Mouse (Mus musculus) liver, embryonic 11.5 days (tissue): ENCODE results near the gene Tbx15. TPM values are rescaled to one million over a fixed set of nuclear protein-coding genes. Genes with fewer than 3 reads are reported as not detected.

ENCODE experiments used
- ATAC-seq: fragments of 200-750 bp; cut with Nextera tagmentation; replicated peaks from 2 replicates; pipeline ENCODE4 v1.8.0; 2017; ENCODE audit warnings: moderate number of reproducible peaks, mild to moderate bottlenecking, moderate TSS enrichment, moderate library complexity; ENCODE audit not compliant: low FRiP score
- DNase-seq: peaks from one replicate; pipeline ENCODE4 v3.0.0-alpha.2; 2017; ENCODE audit warnings: low spot score
- H3K27ac ChIP-seq: fragments of 300-500 bp; sonication (generic); 2 replicates; pipeline ENCODE4 v1.5.1; 2014; ENCODE audit warnings: mild to moderate bottlenecking, low read depth, low read length, control low read depth
- H3K27me3 ChIP-seq: fragments of 300-500 bp; sonication (generic); replicated peaks from 2 replicates; pipeline ENCODE4 v1.6.1; 2014; ENCODE audit warnings: low read length, mixed read lengths; ENCODE audit not compliant: control insufficient read depth, insufficient read depth
- H3K36me3 ChIP-seq: fragments of 300-500 bp; sonication (generic); 2 replicates; pipeline ENCODE4 v1.6.1; 2014; ENCODE audit warnings: mild to moderate bottlenecking, low read length, moderate library complexity, mixed read lengths; ENCODE audit not compliant: control insufficient read depth, insufficient read depth
- H3K4me1 ChIP-seq: fragments of 300-500 bp; sonication (generic); replicated peaks from 2 replicates; pipeline ENCODE4 v1.6.1; 2014; ENCODE audit warnings: low read length, mixed read lengths; ENCODE audit not compliant: control insufficient read depth, insufficient read depth
- H3K4me2 ChIP-seq: fragments of 300-500 bp; sonication (generic); 2 replicates; pipeline ENCODE4 v1.6.1; 2014; ENCODE audit warnings: mild to moderate bottlenecking, control low read depth, moderate library complexity
- H3K4me3 ChIP-seq: fragments of 300-500 bp; sonication (generic); 2 replicates; pipeline ENCODE4 v1.5.1; 2014; ENCODE audit warnings: low read depth, low read length, control low read depth
- H3K9ac ChIP-seq: fragments of 300-500 bp; sonication (generic); 2 replicates; pipeline ENCODE4 v1.6.1; 2014; ENCODE audit warnings: low read depth, low read length, control low read depth
- H3K9me3 ChIP-seq: fragments of 300-500 bp; sonication (generic); 2 replicates; pipeline ENCODE4 v1.6.1; 2016; ENCODE audit warnings: low read length, inconsistent platforms, mixed read lengths; ENCODE audit not compliant: control insufficient read depth
- WGBS: fragments of 180-500 bp; shearing (Covaris S2); extraction: QIAGEN DNeasy Blood & Tissue Kit; methylation state at CpG from one replicate; pipeline ENCODE4 v1.1.7; 2014; 5-methylcytosine and 5-hydroxymethylcytosine counted together
- microRNA-seq: library from miRNA; unstranded; fragments of <30 nt; microRNA quantifications from one replicate; pipeline ENCODE4, GENCODE M21; 2017; ENCODE audit warnings: borderline number of aligned reads
- polyA plus RNA-seq: library from polyadenylated mRNA; unstranded; fragments of >200 nt; fragmentation: Nextera tagmentation; extraction: Ambion mirVana; gene quantifications from 2 replicates; pipeline ENCODE4 v1.2.1, GENCODE M21; 2014

Tbx15 gene
- polyA plus RNA-seq, 1 experiment from 2014 or later, result 0.45 TPM

DNA sequence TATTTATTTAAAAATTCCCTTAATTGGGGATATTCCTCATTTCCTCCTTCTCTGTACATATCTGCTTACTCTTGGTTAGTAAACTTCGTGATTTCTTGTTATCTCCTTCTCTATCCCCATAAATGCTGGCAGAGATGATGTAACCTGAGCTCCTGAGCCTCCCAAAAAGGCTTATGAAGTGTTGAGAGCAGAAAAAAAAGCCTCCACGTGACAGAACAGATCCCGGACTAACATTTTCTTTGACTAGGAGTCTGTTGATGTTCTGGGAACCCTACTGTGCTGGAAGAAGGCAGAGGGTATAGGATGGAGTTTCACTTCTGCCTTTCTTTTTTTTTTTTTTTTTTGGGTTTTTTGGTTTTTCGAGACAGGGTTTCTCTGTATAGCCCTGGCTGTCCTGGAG, 146.9 kb downstream of the Tbx15 start:
- Histone ChIP-seq H3K9ac (no peak overlapping the region), H3K27me3 (no peaks in the 10 kb centered on the region), H3K9me3 (no peaks in the 10 kb centered on the region), H3K4me1 (no peaks in the 10 kb centered on the region), H3K4me2 (no peak overlapping the region), H3K4me3 (no peak overlapping the region), H3K36me3 (no peaks in the 10 kb centered on the region), H3K27ac (no peak overlapping the region)
- DNase-seq (no peak), ATAC-seq (no peak)
- whole genome bisulfite sequencing, result 41% methylated on average over 3 of the region's 4 CpGs

Small RNA genes lying within 50 kb of the gene (microRNA-seq; reads per million reads assigned to microRNA genes)
- gene Mir6481, result not detected

Other genes starting within 250 kb of the Tbx15 start
- 6.9 and 7.5 TPM in 2 replicates for gene Wars2, start 99.3 kb upstream of the Tbx15 start, polyA plus RNA-seq